Mouse (Mus musculus): ENCODE results near the gene Gm20390.
A peak's percentile ranks its signal among the peaks of the same experiment; 100 is the strongest.

Gene Gm20390

GRCm38 (mm10) chr11:93968005-93968847 is at the start of gene Gm20390, which contains the start of gene Nme1:
Gene Gm20390, minus strand, starts transcription at chr11:93968293.
Gene Nme1, minus strand, starts transcription at chr11:93968521.
- DNase-seq (ENCODE audit: low spot score in 2 of 2), result peak; percentile 96 to 98

GRCm38 (mm10) chr11:94003346-94003745 is 35.3 kb upstream of the Gm20390 start:
- DNase-seq (ENCODE audit: low spot score in 2 of 2), result no peak

- DNase-seq (ENCODE audit: low spot score in 2 of 2), result no peak
Observed at GRCm38 (mm10) chr11:93999276-93999675, 31.2 kb upstream of the Gm20390 start.

- peak; percentile 52 to 58 for DNase-seq (ENCODE audit: low spot score in 2 of 2)
Observed at GRCm38 (mm10) chr11:93997141-93997775, 29.2 kb upstream of the Gm20390 start.

- peak; percentile 47 to 52 for DNase-seq (ENCODE audit: low spot score in 2 of 2)
Observed at GRCm38 (mm10) chr11:93996306-93997140, 28.4 kb upstream of the Gm20390 start.

GRCm38 (mm10) chr11:93995720-93996305 is 27.7 kb upstream of the Gm20390 start, which contains the start of gene Spag9:
Gene Spag9, plus strand, starts transcription at chr11:93996091.
- DNase-seq (ENCODE audit: low spot score in 2 of 2), result peak; percentile 94 to 96

GRCm38 (mm10) chr11:93995111-93995719 is 27.1 kb upstream of the Gm20390 start:
- DNase-seq (ENCODE audit: low spot score in 2 of 2), result peak; percentile 96 to 98

- DNase-seq (ENCODE audit: low spot score in 2 of 2), result no peak
Observed at GRCm38 (mm10) chr11:93994531-93994930, 26.4 kb upstream of the Gm20390 start.

- DNase-seq (ENCODE audit: low spot score in 2 of 2), result peak; percentile 49 to 72
Observed at GRCm38 (mm10) chr11:93988328-93989062, 20.4 kb upstream of the Gm20390 start.

- DNase-seq (ENCODE audit: low spot score in 2 of 2), result peak; percentile 76 to 81
Observed at GRCm38 (mm10) chr11:93987625-93988327, 19.7 kb upstream of the Gm20390 start.

GRCm38 (mm10) chr11:93987026-93987425 is 18.9 kb upstream of the Gm20390 start:
- DNase-seq (ENCODE audit: low spot score in 2 of 2), result no peak

GRCm38 (mm10) chr11:93986298-93986697 is 18.2 kb upstream of the Gm20390 start:
- DNase-seq (ENCODE audit: low spot score in 2 of 2), result no peak

- no peak for DNase-seq (ENCODE audit: low spot score in 2 of 2)
Observed at GRCm38 (mm10) chr11:93985265-93985664, 17.2 kb upstream of the Gm20390 start.

GRCm38 (mm10) chr11:93984619-93985018 is 16.5 kb upstream of the Gm20390 start:
- DNase-seq (ENCODE audit: low spot score in 2 of 2), result no peak

- DNase-seq (ENCODE audit: low spot score in 2 of 2), result no peak
Observed at GRCm38 (mm10) chr11:93979502-93980049, 11.5 kb upstream of the Gm20390 start.

GRCm38 (mm10) chr11:93972951-93973350 is 4.9 kb upstream of the Gm20390 start:
- DNase-seq (ENCODE audit: low spot score in 2 of 2), result no peak

GRCm38 (mm10) chr11:93969799-93970198 is 1.7 kb upstream of the Gm20390 start:
- DNase-seq (ENCODE audit: low spot score in 2 of 2), result no peak

- no peak for DNase-seq (ENCODE audit: low spot score in 2 of 2)
Observed at GRCm38 (mm10) chr11:93969171-93969570, 1.1 kb upstream of the Gm20390 start.

- no peak for DNase-seq (ENCODE audit: low spot score in 2 of 2)
Observed at GRCm38 (mm10) chr11:93968848-93969128, 695 bp upstream of the Gm20390 start.

GRCm38 (mm10) chr11:93967381-93967780 is 712 bp downstream of the Gm20390 start:
- no peak for DNase-seq (ENCODE audit: low spot score in 2 of 2)
